Mouse (Mus musculus) G1E (cell line): Measurements from ENCODE around the gene Gm10300. TPM values are rescaled to one million over a fixed set of nuclear protein-coding genes. Genes with fewer than 3 reads are reported as not detected.
A peak's percentile ranks its signal among the peaks of the same experiment; 100 is the strongest.

ENCODE experiments used
- ATAC-seq: 2 replicates; pipeline ENCODE4 v1.8.0; 2016; ENCODE audit warnings: mild to moderate bottlenecking; ENCODE audit not compliant: insufficient number of reproducible peaks, poor library complexity, low FRiP score, severe bottlenecking; ENCODE audit errors: extremely low read depth
- DNase-seq: peaks from one replicate; pipeline ENCODE4 v3.0.0; 2012; ENCODE audit warnings: low spot score
- H3K27me3 ChIP-seq: 2 replicates; pipeline ENCODE4 v1.6.1; 2012; ENCODE audit warnings: mild to moderate bottlenecking, low read length, inconsistent platforms; ENCODE audit not compliant: insufficient read depth
- H3K36me3 ChIP-seq: replicated peaks from 2 replicates; pipeline ENCODE3; 2012; ENCODE audit warnings: mild to moderate bottlenecking, inconsistent platforms
- H3K4me1 ChIP-seq: 2 replicates; pipeline ENCODE4 v1.6.1; 2012; ENCODE audit warnings: low read depth, low read length, inconsistent platforms, mixed read lengths; ENCODE audit not compliant: insufficient read depth
- H3K4me3 ChIP-seq: 2 replicates; pipeline ENCODE4 v1.5.1; 2012; ENCODE audit warnings: low read depth, mild to moderate bottlenecking, inconsistent platforms, low read length, moderate library complexity, mixed read lengths
- H3K9me3 ChIP-seq: replicated peaks from 2 replicates; pipeline ENCODE4 v1.6.1; 2012; ENCODE audit warnings: inconsistent platforms
- CTCF ChIP-seq: IDR thresholded peaks from 2 replicates; pipeline ENCODE4 v1.5.1; 2012; ENCODE audit warnings: low read depth, low read length, inconsistent platforms, mixed read lengths
- GATA1 ChIP-seq: IDR thresholded peaks from 2 replicates; pipeline ENCODE4 v1.6.1; 2012; ENCODE audit warnings: borderline replicate concordance, low read length, inconsistent platforms, mixed read lengths
- GATA2 ChIP-seq: IDR thresholded peaks from 2 replicates; pipeline ENCODE4 v1.6.1; 2012; ENCODE audit warnings: low read depth, low read length, inconsistent platforms, borderline replicate concordance
- POLR2AphosphoS5 ChIP-seq: IDR thresholded peaks from 2 replicates; pipeline ENCODE4 v1.6.1; 2012; ENCODE audit warnings: low read depth, low read length, inconsistent platforms; ENCODE audit not compliant: insufficient replicate concordance
- TAL1 ChIP-seq: conservative IDR thresholded peaks from 2 replicates; pipeline ENCODE4 v1.6.1; 2012; ENCODE audit warnings: low read depth, low read length, inconsistent platforms, mixed read lengths
- polyA plus RNA-seq: library from polyadenylated mRNA; stranded (reverse); fragments of >175 nt; gene quantifications from 2 replicates; pipeline ENCODE4 v1.2.3, GENCODE M21; 2012
- total RNA-seq, 2 experiments: library from RNA; stranded (forward) in 1 of 2; stranded (reverse) in 1 of 2; fragments of 200-1000 nt in 1 of 2; fragments of >200 nt in 1 of 2; fragmentation: Nextera tagmentation in 1 of 2; gene quantifications; 2 replicates each; pipeline ENCODE4 v1.2.3; 2014 to 2017

The Gm10300 gene
- total RNA-seq (2014; fragmentation: Nextera tagmentation) (0.63 and 1.2 TPM in 2 replicates), total RNA-seq (2017) (0.16 and 0.46 TPM in 2 replicates), polyA plus RNA-seq (0.26 and 0.28 TPM in 2 replicates)

DNA sequence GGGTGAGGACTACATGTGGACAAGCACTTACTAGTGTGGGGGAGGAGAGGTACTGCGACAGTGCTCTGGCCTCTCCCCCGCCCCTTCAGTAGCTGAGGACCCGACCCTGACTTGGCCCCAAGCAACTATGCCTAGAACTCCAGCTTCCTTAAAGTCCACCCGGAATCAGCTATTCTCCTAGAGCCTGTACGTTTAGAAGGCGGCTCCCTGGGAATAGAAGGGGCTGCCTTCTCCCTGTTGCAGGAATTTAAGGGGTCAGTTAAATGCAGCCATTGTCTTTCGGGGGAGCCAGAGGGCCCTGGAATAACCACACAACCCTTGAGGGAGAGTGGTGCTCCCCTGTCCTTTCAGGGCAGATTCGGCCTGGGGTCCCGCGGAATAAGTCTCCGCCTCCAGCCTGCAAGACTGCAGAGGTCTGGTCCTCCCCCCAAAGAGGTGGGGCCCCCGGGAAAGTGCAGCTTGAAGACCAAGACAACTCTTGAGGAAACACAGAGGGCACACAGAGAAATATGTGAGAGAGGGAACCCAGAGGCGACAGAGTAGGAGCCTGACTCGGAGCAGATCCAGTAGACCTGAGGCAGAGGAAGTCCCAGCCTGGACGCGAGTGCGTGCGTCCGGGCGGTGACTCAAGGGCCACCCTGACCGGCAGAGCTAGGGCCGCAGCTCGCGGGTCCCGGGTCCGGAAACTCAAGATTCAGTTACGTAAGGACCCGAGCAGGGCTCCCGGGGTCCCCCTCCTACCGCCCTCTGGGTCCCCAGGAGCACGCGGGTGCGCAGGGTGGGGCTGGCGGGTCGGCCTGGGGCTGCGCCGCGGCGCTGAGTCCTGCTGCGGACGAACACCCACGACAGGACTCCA lies at the start of gene Gm10300:
Gene Gm10300, plus strand, starts transcription at position 621 of the 856 bp plus-strand sequence.
- peak within 1 kb of the TSS; percentile 93 for H3K4me3 ChIP-seq
- H3K9me3 ChIP-seq = no peaks in the 10 kb centered on the region
- H3K4me1 ChIP-seq = peaks cover 80% of the 10 kb centered on the region
- H3K27me3 ChIP-seq = no peaks in the 10 kb centered on the region
- DNase-seq = peak; percentile 48
- no peak for ATAC-seq
- TF ChIP-seq TAL1 (no peak), CTCF (no peak), GATA2 (no peak), GATA1 (no peak), POLR2AphosphoS5 (no peak)
- H3K36me3 ChIP-seq = peaks cover 44% of the 10 kb centered on the region

DNA sequence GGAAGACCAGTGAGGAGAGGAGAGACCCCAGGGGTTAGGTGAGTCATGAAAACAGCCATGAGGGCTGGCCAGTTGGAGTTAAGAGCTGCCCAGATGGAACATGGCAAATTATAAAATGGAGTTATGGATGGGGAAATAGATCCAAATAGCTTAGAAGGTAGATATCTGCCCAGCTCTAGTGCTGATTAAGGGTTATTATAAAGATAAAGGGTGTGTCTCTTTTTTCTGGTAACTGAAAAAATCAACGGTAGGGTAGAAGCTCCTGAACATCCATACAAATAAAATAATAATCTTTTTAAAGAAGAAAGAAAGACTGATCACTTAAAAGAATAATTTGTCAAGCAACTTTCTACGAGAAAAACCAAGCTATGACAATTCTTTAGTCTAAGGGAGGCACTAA lies 49.2 kb upstream of the Gm10300 start:
- H3K4me1 ChIP-seq = peaks cover 63% of the 10 kb centered on the region
- peaks cover 51% of the 10 kb centered on the region for H3K36me3 ChIP-seq
- TF ChIP-seq POLR2AphosphoS5 = no peak
- no peak for TF ChIP-seq CTCF
- TF ChIP-seq GATA1 = no peak
- TF ChIP-seq TAL1 = no peak
- TF ChIP-seq GATA2 = no peak
- H3K9me3 ChIP-seq = peaks cover 9% of the 10 kb centered on the region
- ATAC-seq = no peak
- no peak overlapping the region; the same call in 1 of the 2 replicates for H3K4me3 ChIP-seq
- no peaks in the 10 kb centered on the region for H3K27me3 ChIP-seq
- no peak for DNase-seq

DNA sequence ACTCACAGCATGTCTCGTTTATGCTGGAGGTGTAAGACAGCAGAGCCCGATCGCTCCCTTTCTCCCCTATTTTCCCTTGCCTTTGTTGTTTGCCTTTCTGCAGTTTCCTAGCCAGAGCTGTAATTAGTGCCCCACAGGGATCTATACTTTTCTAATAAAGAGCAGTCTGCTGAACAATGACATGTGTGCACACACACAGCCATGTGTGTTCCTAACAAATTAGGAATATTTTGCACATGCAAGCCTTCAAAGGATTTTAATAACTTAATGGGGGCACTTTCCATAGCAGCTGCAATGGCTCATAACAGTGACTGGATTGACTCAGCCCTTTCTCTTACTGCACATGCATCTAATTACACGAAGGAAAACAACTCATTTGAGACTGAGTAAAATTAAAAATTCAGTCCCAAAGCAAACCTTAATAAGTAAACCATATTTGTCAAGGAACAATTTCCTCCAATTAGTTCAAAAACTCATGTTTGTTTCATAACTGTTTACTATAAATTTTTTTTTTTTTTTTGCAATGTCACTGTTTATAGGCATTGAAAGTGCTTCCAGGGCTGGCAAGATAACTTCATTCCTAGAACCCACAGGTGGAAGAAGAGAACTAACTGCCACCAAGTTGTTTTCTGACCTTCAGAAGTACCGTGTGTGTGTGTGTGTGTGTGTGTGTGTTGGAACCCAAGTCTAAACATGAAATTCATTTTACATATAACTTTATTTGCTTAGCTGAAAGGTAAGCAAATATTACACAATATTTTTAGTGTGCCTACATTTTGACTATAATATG lies 48.6 kb upstream of the Gm10300 start:
- ATAC-seq (no peak), DNase-seq (no peak)
- Histone ChIP-seq H3K9me3 (peaks cover 9% of the 10 kb centered on the region), H3K4me3 (no peak overlapping the region), H3K36me3 (peaks cover 48% of the 10 kb centered on the region), H3K27me3 (no peaks in the 10 kb centered on the region), H3K4me1 (peaks cover 64% of the 10 kb centered on the region)
- TF ChIP-seq POLR2AphosphoS5 (no peak), TAL1 (no peak), GATA1 (no peak), CTCF (no peak), GATA2 (no peak)

DNA sequence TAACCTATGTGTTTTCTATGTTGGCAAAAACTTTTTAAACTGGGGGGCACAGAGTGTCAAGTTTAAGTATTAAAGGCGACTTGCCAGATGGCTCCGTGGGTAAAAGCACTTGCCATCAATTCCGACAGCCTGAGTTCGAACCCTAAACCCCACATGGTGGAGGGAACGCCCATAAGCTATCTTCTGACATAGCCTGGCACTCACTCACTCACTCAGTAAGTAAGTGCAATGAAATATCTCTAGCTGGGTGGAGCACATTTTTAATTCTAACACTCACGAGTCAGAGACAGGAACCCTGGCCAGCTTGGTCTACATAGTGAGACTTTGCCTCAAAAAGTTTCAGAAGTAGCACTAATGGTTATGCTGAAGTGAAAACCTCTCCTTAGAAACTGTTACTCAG lies 47.3 kb upstream of the Gm10300 start:
- TF ChIP-seq POLR2AphosphoS5 (no peak), CTCF (no peak), TAL1 (no peak), GATA1 (no peak), GATA2 (no peak)
- ATAC-seq = no peak
- H3K36me3 ChIP-seq = peaks cover 50% of the 10 kb centered on the region
- H3K27me3 ChIP-seq = no peaks in the 10 kb centered on the region
- H3K4me1 ChIP-seq = peaks cover 70% of the 10 kb centered on the region
- peaks cover 9% of the 10 kb centered on the region for H3K9me3 ChIP-seq
- no peak overlapping the region for H3K4me3 ChIP-seq
- no peak for DNase-seq

DNA sequence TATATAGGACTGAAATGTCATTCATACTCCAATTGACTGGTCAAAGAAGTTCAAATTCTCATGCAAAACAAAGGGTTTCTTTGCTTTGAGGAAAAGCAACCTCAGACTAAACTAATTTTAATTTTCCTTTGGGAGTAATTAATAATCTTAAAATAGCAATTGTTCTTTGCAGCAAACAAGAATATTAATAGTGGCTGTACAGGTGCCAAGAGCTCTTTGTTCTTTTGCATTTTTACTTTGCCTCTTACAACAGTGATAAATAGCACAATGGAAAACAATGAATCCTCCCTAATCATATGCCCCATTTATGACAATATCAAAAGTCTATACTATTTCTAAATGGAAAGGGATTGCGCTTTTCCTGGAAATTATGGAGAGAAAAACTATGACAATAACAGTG lies 46.7 kb upstream of the Gm10300 start:
- Histone ChIP-seq H3K4me1 (peaks cover 72% of the 10 kb centered on the region), H3K9me3 (peaks cover 6% of the 10 kb centered on the region), H3K36me3 (peaks cover 48% of the 10 kb centered on the region), H3K27me3 (no peaks in the 10 kb centered on the region), H3K4me3 (no peak overlapping the region)
- no peak for ATAC-seq
- no peak for TF ChIP-seq GATA2
- TF ChIP-seq GATA1 = no peak
- no peak for TF ChIP-seq TAL1
- TF ChIP-seq POLR2AphosphoS5 = no peak
- no peak for TF ChIP-seq CTCF
- DNase-seq = no peak
